Comparison of ENCODE assay signal across 13 mouse cellular contexts in genomic region chr7:126863791-126864190, GRCm38 (mm10). TPM values are rescaled to one million over a fixed set of nuclear protein-coding genes. Genes with fewer than 3 reads are reported as not detected.
A peak's percentile ranks its signal among the peaks of the same experiment; 100 is the strongest.
DNase-seq lines count a peak whose midpoint lies in the region; ATAC-seq and TF ChIP-seq lines count a peak whose summit lies in the region.
"Had no signal": no experiment of that assay in that cellular context is flagged by ENCODE, and none has a peak within 500 bp of the region (broad histone marks: within the 10 kb centered on the region; RNA-seq: fewer than 3 reads in every experiment).

No protein-coding gene starts in this region.

- peak overlapping the region; percentile 61 for H3K9ac ChIP-seq in lung, embryonic 15.5 days
- peak overlapping the region; percentile 72 for H3K9ac ChIP-seq in forebrain, embryonic 14.5 days (ENCODE audit: low read length)
- H3K9ac ChIP-seq in liver, embryonic 12.5 days, result peak overlapping the region; percentile 80
- peak overlapping the region; percentile 84 for H3K9ac ChIP-seq in stomach, embryonic 16.5 days (ENCODE audit: low read length)

- H3K36me3 ChIP-seq in lung, embryonic 15.5 days, result peaks cover 53% of the 10 kb centered on the region
- H3K36me3 ChIP-seq in forebrain, embryonic 14.5 days (ENCODE audit: control insufficient read depth, insufficient read depth, low read length), result peaks cover 60% of the 10 kb centered on the region
- peaks cover 80% of the 10 kb centered on the region for H3K36me3 ChIP-seq in liver, embryonic 12.5 days
- peaks cover 17% of the 10 kb centered on the region; the same call in 1 of the 2 replicates for H3K36me3 ChIP-seq in stomach, embryonic 16.5 days (ENCODE audit: control insufficient read depth, insufficient read depth, low read length)
- H3K36me3 ChIP-seq in thymus, adult 2 months (ENCODE audit: control insufficient read depth, insufficient read depth, low read length), result peaks cover 7% of the 10 kb centered on the region; the same call in 1 of the 2 replicates

- H3K27me3 ChIP-seq in lung, embryonic 15.5 days, result no peaks in the 10 kb centered on the region
- H3K27me3 ChIP-seq in forebrain, embryonic 14.5 days (replicated peaks; ENCODE audit: control insufficient read depth, insufficient read depth, low read length), result no peaks in the 10 kb centered on the region
- no peaks in the 10 kb centered on the region for H3K27me3 ChIP-seq in liver, embryonic 12.5 days (replicated peaks)
- no peaks in the 10 kb centered on the region for H3K27me3 ChIP-seq in stomach, embryonic 16.5 days (ENCODE audit: control insufficient read depth, insufficient read depth, low read length)
- H3K27me3 ChIP-seq in thymus, adult 2 months (ENCODE audit: control insufficient read depth, insufficient read depth, low read length), result no peaks in the 10 kb centered on the region
- H3K27me3 ChIP-seq: Patski had no signal

- 64% methylated on average over 6 of the region's 6 CpGs for WGBS in lung, embryonic 15.5 days
- WGBS in forebrain, embryonic 14.5 days, result 78% methylated on average over 6 of the region's 6 CpGs
- WGBS in liver, embryonic 12.5 days (ENCODE audit: insufficient replicate concordance), result 81% methylated on average over 6 of the region's 6 CpGs
- WGBS in stomach, embryonic 16.5 days, result 51% methylated on average over 6 of the region's 6 CpGs
- 82% methylated on average over 6 of the region's 6 CpGs for WGBS in thymus, adult 2 months

- ATAC-seq in lung, embryonic 15.5 days (ENCODE audit: borderline replicate concordance, extremely low read depth, low FRiP score, low TSS enrichment), result no peak
- no peak for ATAC-seq in forebrain, embryonic 14.5 days
- no peak for ATAC-seq in liver, embryonic 12.5 days
- no peak for ATAC-seq in stomach, embryonic 16.5 days (ENCODE audit: insufficient read depth, low FRiP score)
- ATAC-seq: lung, postnatal 0 days; Patski had no signal

- H3K4me1 ChIP-seq in lung, embryonic 15.5 days, result peaks cover 28% of the 10 kb centered on the region
- H3K4me1 ChIP-seq in forebrain, embryonic 14.5 days (ENCODE audit: control insufficient read depth, insufficient read depth, low read length), result peaks cover 15% of the 10 kb centered on the region
- peaks cover 43% of the 10 kb centered on the region for H3K4me1 ChIP-seq in liver, embryonic 12.5 days
- peaks cover 23% of the 10 kb centered on the region for H3K4me1 ChIP-seq in stomach, embryonic 16.5 days (ENCODE audit: control insufficient read depth, insufficient read depth, low read length)
- peaks cover 26% of the 10 kb centered on the region for H3K4me1 ChIP-seq in thymus, adult 2 months (replicated peaks; ENCODE audit: control insufficient read depth, insufficient read depth, low read length)

- H3K9me3 ChIP-seq in lung, embryonic 15.5 days, result no peaks in the 10 kb centered on the region
- no peaks in the 10 kb centered on the region for H3K9me3 ChIP-seq in forebrain, embryonic 14.5 days (replicated peaks; ENCODE audit: control insufficient read depth, low read length)
- H3K9me3 ChIP-seq in liver, embryonic 12.5 days (replicated peaks), result no peaks in the 10 kb centered on the region
- no peaks in the 10 kb centered on the region for H3K9me3 ChIP-seq in stomach, embryonic 16.5 days (replicated peaks; ENCODE audit: control insufficient read depth, low read length)

- peak overlapping the region; percentile 74 for H3K4me2 ChIP-seq in lung, embryonic 15.5 days
- H3K4me2 ChIP-seq in forebrain, embryonic 14.5 days (ENCODE audit: low read length), result peak overlapping the region; percentile 82
- H3K4me2 ChIP-seq in liver, embryonic 12.5 days, result peak overlapping the region; percentile 92
- peak overlapping the region; percentile 88 for H3K4me2 ChIP-seq in stomach, embryonic 16.5 days (ENCODE audit: low read depth, low read length)

- peak overlapping the region; percentile 58 for H3K4me3 ChIP-seq in lung, embryonic 15.5 days
- peak overlapping the region; percentile 59 for H3K4me3 ChIP-seq in forebrain, embryonic 14.5 days (ENCODE audit: low read depth, low read length)
- H3K4me3 ChIP-seq in liver, embryonic 12.5 days, result peak overlapping the region; percentile 77
- H3K4me3 ChIP-seq in stomach, embryonic 16.5 days (replicated peaks; ENCODE audit: low read length), result peak overlapping the region; percentile 73
- H3K4me3 ChIP-seq in thymus, adult 2 months (ENCODE audit: control insufficient read depth, insufficient read depth, low read length), result no peak overlapping the region

- TF ChIP-seq CTCF in thymus, adult 2 months (IDR thresholded peaks at IDR 0.05; ENCODE audit: borderline replicate concordance, control insufficient read depth, extremely low read depth, insufficient read depth, low read length, poor library complexity), result no peak

- DNase-seq in lung, postnatal 4 days, result no peak
- DNase-seq in forebrain, embryonic 14.5 days (ENCODE audit: low spot score), result no peak
- no peak for DNase-seq in adrenal gland, adult 18-20 months (ENCODE audit: low spot score in 2 of 2)
- no peak for DNase-seq in gastrocnemius, adult 8-10 months (ENCODE audit: low spot score in 2 of 2)
- DNase-seq in thymus, adult 2 months, result no peak
- DNase-seq: cerebellum, adult 18-20 months had no signal

- no peak for TF ChIP-seq POLR2A in thymus, adult 2 months (IDR thresholded peaks at IDR 0.05; ENCODE audit: control insufficient read depth, extremely low read depth, insufficient read depth, low read length, poor library complexity)

- H3K27ac ChIP-seq in lung, embryonic 15.5 days, result peak overlapping the region; percentile 79
- H3K27ac ChIP-seq in forebrain, embryonic 14.5 days (ENCODE audit: low read depth, low read length), result no peak overlapping the region
- peak overlapping the region; percentile 81; the same call in 1 of the 2 replicates for H3K27ac ChIP-seq in liver, embryonic 12.5 days
- H3K27ac ChIP-seq in stomach, embryonic 16.5 days (ENCODE audit: low read length), result peak overlapping the region; percentile 30; the same call in 1 of the 2 replicates
- H3K27ac ChIP-seq in thymus, adult 2 months (ENCODE audit: control insufficient read depth, insufficient read depth, low read length), result no peak overlapping the region

RNA-seq across cellular contexts. Expression of gene Ino80e, which starts 1.6 kb away (rescaled TPM):
- polyA plus RNA-seq in lung, embryonic 15.5 days (2015; fragmentation: Nextera tagmentation; extraction: Ambion mirVana), result 76.6 and 78.3 TPM in 2 replicates
- 91.3 and 104 TPM in 2 replicates for polyA plus RNA-seq in forebrain, embryonic 14.5 days (2014; fragmentation: Nextera tagmentation; extraction: Ambion mirVana)
- 70.5 and 73.0 TPM in 2 replicates for polyA plus RNA-seq in liver, embryonic 12.5 days (2016; fragmentation: Nextera tagmentation; extraction: Ambion mirVana)
- polyA plus RNA-seq in stomach, embryonic 16.5 days (2015; fragmentation: Nextera tagmentation; extraction: Ambion mirVana), result 62.2 and 64.8 TPM in 2 replicates
- total RNA-seq in adrenal gland, adult 18-20 months (2021), result 10 to 100 TPM; 38.4 to 42.5 TPM
- total RNA-seq in gastrocnemius, adult 8-10 months (2022), result 10 to 100 TPM in 3 of 4 experiments, 1 to 10 TPM in 1; 10.0 to 11.1 (median 10.5) TPM
- polyA plus RNA-seq in thymus, adult 2 months (2012; rRNA removed), result 120 and 122 TPM in 2 replicates

RNA-seq across cellular contexts. Expression of gene Hirip3, which starts 2.0 kb away (rescaled TPM):
- 31.6 and 34.4 TPM in 2 replicates for polyA plus RNA-seq in lung, embryonic 15.5 days (2015; fragmentation: Nextera tagmentation; extraction: Ambion mirVana)
- 12.0 and 13.7 TPM in 2 replicates for polyA plus RNA-seq in forebrain, embryonic 14.5 days (2014; fragmentation: Nextera tagmentation; extraction: Ambion mirVana)
- polyA plus RNA-seq in liver, embryonic 12.5 days (2016; fragmentation: Nextera tagmentation; extraction: Ambion mirVana), result 20.3 and 22.0 TPM in 2 replicates
- polyA plus RNA-seq in stomach, embryonic 16.5 days (2015; fragmentation: Nextera tagmentation; extraction: Ambion mirVana), result 22.9 and 24.4 TPM in 2 replicates
- 10 to 100 TPM in 1 of 2 experiments, 1 to 10 TPM in 1; 9.8 to 11.8 TPM for total RNA-seq in adrenal gland, adult 18-20 months (2021)
- total RNA-seq in gastrocnemius, adult 8-10 months (2022), result 1 to 10 TPM; 4.1 to 9.6 (median 5.1) TPM
- 18.7 and 24.6 TPM in 2 replicates for polyA plus RNA-seq in thymus, adult 2 months (2012; rRNA removed)

RNA-seq across cellular contexts. Expression of gene Doc2a, which starts 16.6 kb away (rescaled TPM):
- 0.81 and 1.1 TPM in 2 replicates for polyA plus RNA-seq in lung, embryonic 15.5 days (2015; fragmentation: Nextera tagmentation; extraction: Ambion mirVana)
- polyA plus RNA-seq in forebrain, embryonic 14.5 days (2014; fragmentation: Nextera tagmentation; extraction: Ambion mirVana), result 4.9 and 6.7 TPM in 2 replicates
- 0.15 and 0.24 TPM in 2 replicates for polyA plus RNA-seq in liver, embryonic 12.5 days (2016; fragmentation: Nextera tagmentation; extraction: Ambion mirVana)
- 0.89 TPM in 1 of 2 replicates, not detected in the other for polyA plus RNA-seq in stomach, embryonic 16.5 days (2015; fragmentation: Nextera tagmentation; extraction: Ambion mirVana)
- under 1 TPM; 0.13 to 0.50 TPM for total RNA-seq in adrenal gland, adult 18-20 months (2021)
- total RNA-seq in gastrocnemius, adult 8-10 months (2022), result not detected
- 0.12 and 0.13 TPM in 2 replicates for polyA plus RNA-seq in thymus, adult 2 months (2012; rRNA removed)
- polyA plus RNA-seq: gonadal fat pad, adult 2 months; Patski; spleen, adult 2 months had no signal

RNA-seq across cellular contexts. Expression of gene Taok2, which starts 20.7 kb away (rescaled TPM):
- polyA plus RNA-seq in lung, embryonic 15.5 days (2015; fragmentation: Nextera tagmentation; extraction: Ambion mirVana), result 48.0 and 55.0 TPM in 2 replicates
- polyA plus RNA-seq in forebrain, embryonic 14.5 days (2014; fragmentation: Nextera tagmentation; extraction: Ambion mirVana), result 25.9 and 31.0 TPM in 2 replicates
- polyA plus RNA-seq in liver, embryonic 12.5 days (2016; fragmentation: Nextera tagmentation; extraction: Ambion mirVana), result 20.1 and 20.6 TPM in 2 replicates
- polyA plus RNA-seq in stomach, embryonic 16.5 days (2015; fragmentation: Nextera tagmentation; extraction: Ambion mirVana), result 40.1 and 43.3 TPM in 2 replicates
- total RNA-seq in adrenal gland, adult 18-20 months (2021), result 10 to 100 TPM; 67.1 to 70.6 TPM
- total RNA-seq in gastrocnemius, adult 8-10 months (2022), result 10 to 100 TPM; 18.6 to 20.9 (median 20.0) TPM
- 182 and 198 TPM in 2 replicates for polyA plus RNA-seq in thymus, adult 2 months (2012; rRNA removed)

RNA-seq across cellular contexts. Expression of gene 4930451I11Rik, which starts 32.4 kb away (rescaled TPM):
- not detected in 2 replicates for polyA plus RNA-seq in lung, embryonic 15.5 days (2015; fragmentation: Nextera tagmentation; extraction: Ambion mirVana)
- not detected in 2 replicates for polyA plus RNA-seq in forebrain, embryonic 14.5 days (2014; fragmentation: Nextera tagmentation; extraction: Ambion mirVana)
- not detected in 2 replicates for polyA plus RNA-seq in liver, embryonic 12.5 days (2016; fragmentation: Nextera tagmentation; extraction: Ambion mirVana)
- polyA plus RNA-seq in stomach, embryonic 16.5 days (2015; fragmentation: Nextera tagmentation; extraction: Ambion mirVana), result not detected in 2 replicates
- total RNA-seq in adrenal gland, adult 18-20 months (2021), result not detected
- not detected for total RNA-seq in gastrocnemius, adult 8-10 months (2022)
- not detected in 2 replicates for polyA plus RNA-seq in thymus, adult 2 months (2012; rRNA removed)
- polyA plus RNA-seq: gonadal fat pad, adult 2 months; lung, postnatal 0 days; Patski; spleen, adult 2 months had no signal

Comparison
In these comparisons a context has a peak if more than half of its experiments do, and no peak if none do; other contexts are left out.
1. H3K27ac ChIP-seq: peak in lung, embryonic 15.5 days (single experiment), liver, embryonic 12.5 days (single experiment) and stomach, embryonic 16.5 days (single experiment); none in forebrain, embryonic 14.5 days (single experiment) and thymus, adult 2 months (single experiment).
2. Peak in every context shown above with its lines, with median percentiles within 50 percentile points of each other: H3K4me2 ChIP-seq and H3K9ac ChIP-seq.